Mouse (Mus musculus) bone marrow macrophage, adult 2 months (primary cell): Measurements from ENCODE around the gene Fam228b. TPM values are rescaled to one million over a fixed set of nuclear protein-coding genes. Genes with fewer than 3 reads are reported as not detected.
"Not testable (repeated sequence)": the region's sequence is repeated elsewhere in the genome, so short reads cannot be mapped to it uniquely, and the experiment has no call there.

Experiments
- H3K27ac ChIP-seq: 2 replicates; pipeline ENCODE4 v1.5.1; 2012; ENCODE audit warnings: low read depth, low read length; ENCODE audit not compliant: insufficient read depth
- H3K4me1 ChIP-seq: 2 replicates; pipeline ENCODE4 v1.6.1; 2012; ENCODE audit warnings: low read length; ENCODE audit not compliant: control insufficient read depth, insufficient read depth
- H3K4me3 ChIP-seq: 2 replicates; pipeline ENCODE4 v1.5.1; 2012; ENCODE audit warnings: mild to moderate bottlenecking, low read length, moderate library complexity; ENCODE audit not compliant: insufficient read depth
- CTCF ChIP-seq: IDR thresholded peaks from 2 replicates; pipeline ENCODE4 v1.5.1; 2012; ENCODE audit warnings: low read depth, mild to moderate bottlenecking, low read length, moderate library complexity
- POLR2A ChIP-seq: IDR thresholded peaks from 2 replicates; pipeline ENCODE4 v1.6.1; 2012; ENCODE audit warnings: mild to moderate bottlenecking, low read depth, low read length, borderline replicate concordance
- polyA plus RNA-seq: library from polyadenylated mRNA; stranded (reverse); fragments of >200 nt; gene quantifications from 2 replicates; pipeline ENCODE4 v1.2.4, GENCODE M21; 2012; ENCODE audit not compliant: missing spikeins, insufficient read depth, insufficient read length

Gene Fam228b
- 1.5 TPM in 1 of 2 replicates, not detected in the other for polyA plus RNA-seq

GRCm38 (mm10) chr12:4768492-4769332, at the start of gene Fam228b, which contains the start of gene Pfn4:
Gene Fam228b (minus strand): TSS chr12:4769267.
Gene Pfn4 (plus strand): TSS chr12:4769022.
- Histone ChIP-seq H3K4me3 (peak within 1 kb of the TSS; percentile 88), H3K27ac (no peak within 1 kb of the TSS), H3K4me1 (no peaks in the 10 kb centered on the region)
- TF ChIP-seq POLR2A (no peak), CTCF (peak; percentile 38; the same call in 1 of the 2 replicates)

GRCm38 (mm10) chr12:4817361-4818101, 48.5 kb upstream of the Fam228b start, which contains the start of gene Sf3b6:
Gene Sf3b6 (plus strand): TSS chr12:4817544.
- Histone ChIP-seq H3K4me3 (peak within 1 kb of the TSS; percentile 94), H3K27ac (peak within 1 kb of the TSS; percentile 74), H3K4me1 (peaks cover 15% of the 10 kb centered on the region)
- TF ChIP-seq CTCF (no peak), POLR2A (no peak)

GRCm38 (mm10) chr12:4816680-4817360, 47.8 kb upstream of the Fam228b start:
- peaks cover 15% of the 10 kb centered on the region for H3K4me1 ChIP-seq
- peak overlapping the region; percentile 69 for H3K27ac ChIP-seq
- peak overlapping the region; percentile 94 for H3K4me3 ChIP-seq
- TF ChIP-seq CTCF: no peak
- TF ChIP-seq POLR2A: no peak

- Histone ChIP-seq H3K27ac (no peak overlapping the region), H3K4me3 (no peak overlapping the region), H3K4me1 (peaks cover 9% of the 10 kb centered on the region)
- TF ChIP-seq CTCF: no peak
- TF ChIP-seq POLR2A: no peak
Observed at GRCm38 (mm10) chr12:4813636-4814035, 44.6 kb upstream of the Fam228b start.

- Histone ChIP-seq H3K4me3 (no peak overlapping the region), H3K4me1 (peaks cover 6% of the 10 kb centered on the region; the same call in 1 of the 2 replicates), H3K27ac (no peak overlapping the region)
- no peak for TF ChIP-seq CTCF
- TF ChIP-seq POLR2A: no peak
Observed at GRCm38 (mm10) chr12:4811705-4812104, 42.6 kb upstream of the Fam228b start.

- no peak overlapping the region for H3K27ac ChIP-seq
- TF ChIP-seq CTCF (no peak), POLR2A (no peak)
- peaks cover 3% of the 10 kb centered on the region; the same call in 1 of the 2 replicates for H3K4me1 ChIP-seq
- no peak overlapping the region for H3K4me3 ChIP-seq
Observed at GRCm38 (mm10) chr12:4811036-4811435, 42.0 kb upstream of the Fam228b start.

- H3K4me3 ChIP-seq, H3K4me1 ChIP-seq, H3K27ac ChIP-seq: not testable (repeated sequence)
Observed at GRCm38 (mm10) chr12:4797471-4797870, 28.4 kb upstream of the Fam228b start.

- Histone ChIP-seq H3K4me1 (no peaks in the 10 kb centered on the region), H3K4me3 (no peak overlapping the region), H3K27ac (no peak overlapping the region)
- TF ChIP-seq CTCF (no peak), POLR2A (no peak)
Observed at GRCm38 (mm10) chr12:4793718-4794117, 24.7 kb upstream of the Fam228b start.

- not testable (repeated sequence) for H3K4me3 ChIP-seq, H3K4me1 ChIP-seq, H3K27ac ChIP-seq
Observed at GRCm38 (mm10) chr12:4788128-4788527, 19.1 kb upstream of the Fam228b start.

- Histone ChIP-seq H3K4me1 (no peaks in the 10 kb centered on the region), H3K4me3 (no peak overlapping the region), H3K27ac (no peak overlapping the region)
- no peak for TF ChIP-seq CTCF
- TF ChIP-seq POLR2A: no peak
Observed at GRCm38 (mm10) chr12:4784466-4784865, 15.4 kb upstream of the Fam228b start.
